Mouse (Mus musculus) right cerebral cortex, postnatal 14 days (tissue): ENCODE data around the gene Gm7356.
"Not testable (repeated sequence)": the region's sequence is repeated elsewhere in the genome, so short reads cannot be mapped to it uniquely, and the experiment has no call there.

Source experiments
- DNase-seq: peaks from one replicate; pipeline ENCODE4 v3.0.0; 2022

Gene Gm7356

GRCm38 (mm10) chr17:14003604-14004003 is at the start of gene Gm7356:
Gene Gm7356, minus strand, starts transcription at chr17:14003704.
- DNase-seq, result not testable (repeated sequence)

- DNase-seq, result not testable (repeated sequence)
These were observed 38.4 kb upstream of the Gm7356 start for GRCm38 (mm10) chr17:14041880-14042279.

- DNase-seq, result not testable (repeated sequence)
These were observed 33.5 kb upstream of the Gm7356 start for GRCm38 (mm10) chr17:14037012-14037411.

GRCm38 (mm10) chr17:14036113-14036512 is 32.6 kb upstream of the Gm7356 start:
- DNase-seq, result not testable (repeated sequence)

- DNase-seq, result not testable (repeated sequence)
These were observed 10.1 kb downstream of the Gm7356 start for GRCm38 (mm10) chr17:13993425-13993824.

- no peak for DNase-seq
These were observed 15.8 kb downstream of the Gm7356 start for GRCm38 (mm10) chr17:13987690-13988089.

GRCm38 (mm10) chr17:13970796-13971195 is 32.7 kb downstream of the Gm7356 start:
- DNase-seq, result not testable (repeated sequence)

- not testable (repeated sequence) for DNase-seq
These were observed 33.6 kb downstream of the Gm7356 start for GRCm38 (mm10) chr17:13969917-13970316.

- DNase-seq, result not testable (repeated sequence)
These were observed 38.5 kb downstream of the Gm7356 start for GRCm38 (mm10) chr17:13965048-13965447.

GRCm38 (mm10) chr17:13962245-13962644 is 41.3 kb downstream of the Gm7356 start:
- DNase-seq, result not testable (repeated sequence)

- not testable (repeated sequence) for DNase-seq
These were observed 45.4 kb downstream of the Gm7356 start for GRCm38 (mm10) chr17:13958129-13958528.

GRCm38 (mm10) chr17:13951570-13951969 is 51.9 kb downstream of the Gm7356 start:
- not testable (repeated sequence) for DNase-seq
